Mouse (Mus musculus): ENCODE results near the gene Gm7954.
"Not testable (repeated sequence)": the region's sequence is repeated elsewhere in the genome, so short reads cannot be mapped to it uniquely, and the experiment has no call there.

Gm7954 gene

DNA sequence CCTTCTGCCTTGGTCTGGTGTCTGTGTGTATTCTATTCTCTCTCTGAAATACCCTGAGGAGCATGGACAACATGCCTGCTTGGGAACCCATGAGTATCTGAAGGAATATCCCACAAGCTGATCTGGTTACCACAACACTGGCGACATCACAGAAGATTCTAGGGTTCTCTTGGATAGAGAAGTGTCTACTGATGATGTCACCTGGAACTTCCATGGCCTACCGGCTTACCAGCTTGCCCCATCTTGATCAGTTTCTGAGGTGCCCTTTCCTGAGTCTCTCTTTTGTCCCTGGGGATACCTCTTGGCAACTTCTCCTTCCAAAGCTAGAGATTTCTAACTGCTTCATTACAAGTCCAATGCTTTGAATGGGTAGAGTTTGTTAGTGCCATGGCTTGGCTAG, at the start of gene Gm7954:
Gm7954 (minus strand) TSS at position 101 of the 400 bp plus-strand sequence.
- not testable (repeated sequence) for DNase-seq (ENCODE audit: low read depth, low spot score)

- not testable (repeated sequence) for DNase-seq (ENCODE audit: low read depth, low spot score)
Measured at GRCm38 (mm10) chr14:41489385-41489784, 36.1 kb upstream of the Gm7954 start, which contains the start of gene Gm3486. Gm3486 (minus strand) TSS chr14:41489485.

GRCm38 (mm10) chr14:41425393-41426075, 27.8 kb downstream of the Gm7954 start:
- not testable (repeated sequence) for DNase-seq (ENCODE audit: low read depth, low spot score)

DNA sequence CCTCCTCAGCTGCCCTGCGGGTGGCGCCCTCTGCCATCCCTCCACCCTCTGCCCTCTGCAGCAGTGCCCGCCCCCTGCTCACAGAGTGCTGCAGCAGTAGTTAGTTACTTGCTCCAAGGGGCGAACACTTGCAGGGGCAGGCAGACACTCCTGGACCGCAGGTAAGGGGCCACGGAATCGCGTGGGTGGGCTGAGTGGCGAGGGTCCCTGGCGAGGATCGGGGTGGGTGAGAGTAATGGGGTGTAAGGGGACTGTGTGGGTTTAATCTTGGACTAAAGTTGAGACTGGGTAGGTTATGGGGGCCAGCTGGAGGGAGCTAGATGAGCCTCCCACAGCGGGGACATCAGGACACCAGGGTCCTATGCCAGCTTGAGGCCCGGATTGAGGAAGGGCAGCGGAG, 28.6 kb downstream of the Gm7954 start:
- not testable (repeated sequence) for DNase-seq (ENCODE audit: low read depth, low spot score)

DNA sequence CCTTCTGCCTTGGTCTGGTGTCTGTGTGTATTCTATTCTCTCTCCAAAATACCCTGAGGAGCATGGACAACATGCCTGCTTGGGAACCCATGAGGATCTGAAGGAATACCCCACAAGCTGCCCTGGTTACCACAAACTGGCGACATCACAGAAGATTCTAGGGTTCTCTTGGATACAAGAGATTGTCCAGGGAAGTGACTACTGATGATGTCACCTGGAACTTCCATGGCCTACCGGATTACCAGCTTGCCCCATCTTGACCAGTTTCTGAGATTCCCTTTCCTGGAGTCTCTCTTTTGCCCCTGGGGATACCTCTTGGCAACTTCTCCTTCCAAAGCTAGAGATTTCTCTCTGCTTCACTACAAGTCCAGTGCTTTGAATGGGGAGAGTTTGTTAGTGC, 45.1 kb downstream of the Gm7954 start, which contains the start of gene Gm6482:
Gm6482 (minus strand) TSS at position 101 of the 400 bp plus-strand sequence.
- not testable (repeated sequence) for DNase-seq (ENCODE audit: low read depth, low spot score)
